Mouse (Mus musculus) heart, adult 2 months (tissue): Measurements from ENCODE around the gene Rabl6. TPM values are rescaled to one million over a fixed set of nuclear protein-coding genes. Genes with fewer than 3 reads are reported as not detected.

Experiments used
- DNase-seq, 2 experiments: peaks; one replicate each; pipeline ENCODE4 v3.0.0; 2021
- H3K27ac ChIP-seq: fragments of 200-600 bp; 2 replicates; pipeline ENCODE4 v1.8.1; 2022
- H3K27me3 ChIP-seq: fragments of 200-500 bp; 2 replicates; pipeline ENCODE4 v1.6.1; 2012; ENCODE audit warnings: mild to moderate bottlenecking, low read length, inconsistent platforms, mixed read lengths; ENCODE audit not compliant: control insufficient read depth, insufficient read depth
- H3K36me3 ChIP-seq: fragments of 200-500 bp; 2 replicates; pipeline ENCODE4 v1.6.1; 2012; ENCODE audit warnings: low read length, inconsistent platforms; ENCODE audit not compliant: control insufficient read depth, insufficient read depth
- H3K4me1 ChIP-seq: fragments of 200-500 bp; 2 replicates; pipeline ENCODE4 v1.6.1; 2011; ENCODE audit warnings: low read length; ENCODE audit not compliant: control insufficient read depth, insufficient read depth
- H3K4me3 ChIP-seq: fragments of 200-600 bp; 2 replicates; pipeline ENCODE4 v1.8.1; 2022
- H3K79me2 ChIP-seq: fragments of 200-500 bp; replicated peaks from 2 replicates; pipeline ENCODE4 v1.6.1; 2012; ENCODE audit warnings: mild to moderate bottlenecking, inconsistent platforms, low read length, moderate library complexity, mixed read lengths; ENCODE audit not compliant: control insufficient read depth, insufficient read depth
- H3K9ac ChIP-seq: fragments of 200-500 bp; 2 replicates; pipeline ENCODE4 v1.6.1; 2012; ENCODE audit warnings: low read depth, mild to moderate bottlenecking, control low read depth, inconsistent platforms, low read length, mixed read lengths
- CTCF ChIP-seq: fragments of 200-600 bp; IDR thresholded peaks from 2 replicates; pipeline ENCODE4 v1.8.1; 2022; ENCODE audit warnings: antibody characterized with exemption, mild to moderate bottlenecking, moderate library complexity
- EP300 ChIP-seq: fragments of 200-500 bp; IDR thresholded peaks from 2 replicates; pipeline ENCODE4 v1.6.1; 2011; ENCODE audit warnings: low read depth, low read length, control low read depth; ENCODE audit not compliant: insufficient read depth
- POLR2A ChIP-seq: fragments of 200-500 bp; IDR thresholded peaks from 2 replicates; pipeline ENCODE4 v1.6.1; 2011; ENCODE audit warnings: mild to moderate bottlenecking, low read depth, low read length, control low read depth; ENCODE audit not compliant: insufficient read depth
- WGBS: fragments of 180-500 bp; shearing (Covaris S2); methylation state at CpG from one replicate; pipeline ENCODE4 v1.1.7; 2018; 5-methylcytosine and 5-hydroxymethylcytosine counted together
- intact Hi-C: fragments of 180-260 bp; cut with DNase I; formaldehyde crosslinking; loops from one replicate; pipeline ENCODE4 v1.15.1; 2025
- long read RNA-seq: library from polyadenylated mRNA; stranded (forward); transcript quantifications from one replicate; pipeline ENCODE4 v2.0.0, GENCODE M21; 2021
- polyA plus RNA-seq: library from polyadenylated mRNA; depleted of rRNA; stranded (reverse); fragments of >200 nt; gene quantifications from 2 replicates; pipeline ENCODE4 v1.2.3, GENCODE M21; 2012; rRNA removed
- total RNA-seq, 2 experiments: library from RNA; stranded (reverse); gene quantifications; 2 replicates each; pipeline ENCODE4 v1.2.3; 2021

Rabl6 gene
- 10 to 100 TPM; 61.2 to 65.3 TPM for total RNA-seq
- polyA plus RNA-seq: 48.8 and 56.0 TPM in 2 replicates
- long read RNA-seq, transcript Rabl6-201 (15 exons, 3,230 nt): major isoform, 33 of 60 reads
- long read RNA-seq, partial matches to known transcripts: 22 of 60 reads
- long read RNA-seq, other reads (novel, unspliced or antisense): 5 of 60 reads

DNA sequence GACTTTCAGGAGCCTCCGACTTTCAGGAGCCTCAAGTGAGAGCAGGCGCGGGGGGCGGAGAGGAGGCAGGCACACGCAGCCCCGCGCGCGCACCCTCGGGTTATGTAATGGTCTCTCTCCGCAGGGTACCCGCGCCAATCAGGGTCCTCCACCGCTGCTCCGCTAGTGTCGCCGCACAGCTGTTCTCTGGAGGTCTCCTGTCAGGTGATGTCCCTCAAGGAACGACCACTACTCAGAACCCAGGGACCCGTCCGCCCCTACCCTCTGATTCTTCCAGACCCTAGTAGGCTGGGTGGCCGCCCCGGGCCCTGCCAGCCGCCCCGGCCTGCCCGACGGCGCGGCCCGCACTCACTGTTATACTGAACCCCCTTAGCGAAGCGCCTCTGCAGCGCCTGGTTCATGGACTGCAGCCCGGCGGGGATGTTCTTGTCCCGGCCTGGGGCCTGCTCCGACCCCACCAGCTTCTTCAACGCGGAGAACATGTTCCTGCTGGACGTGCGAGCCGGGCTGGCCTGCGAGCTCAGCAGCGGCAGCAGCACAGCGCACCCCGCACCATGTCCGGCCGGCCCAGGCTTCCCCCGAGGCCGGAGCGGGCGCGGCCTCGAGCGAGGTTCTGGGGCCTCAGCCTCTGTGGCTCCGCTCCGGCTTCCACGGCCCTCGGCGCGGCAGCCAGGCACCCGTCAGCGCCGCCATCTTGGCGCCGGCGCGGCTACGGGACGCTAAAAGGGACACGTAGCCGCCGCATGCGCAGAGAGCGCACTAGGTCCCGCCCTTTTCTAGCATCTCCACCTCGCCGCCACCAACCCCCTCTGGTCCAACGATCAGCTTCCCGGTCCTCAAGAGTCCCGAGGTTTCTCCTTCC, at the start of gene Rabl6:
Gene Rabl6, minus strand, starts transcription at position 761 of the 862 bp plus-strand sequence.
- DNase-seq: peak; percentile 93 to 95
- Histone ChIP-seq H3K27me3 (no peaks in the 10 kb centered on the region), H3K27ac (peak within 1 kb of the TSS; percentile 93), H3K4me3 (peak within 1 kb of the TSS; percentile 93), H3K4me1 (peaks cover 6% of the 10 kb centered on the region), H3K9ac (peak within 1 kb of the TSS; percentile 85), H3K36me3 (peaks cover 7% of the 10 kb centered on the region; the same call in 1 of the 2 replicates), H3K79me2 (peaks cover 4% of the 10 kb centered on the region)
- under 1% methylated on average over 80 of the region's 80 CpGs for WGBS
- intact Hi-C loops: no loop called here
- no peak for TF ChIP-seq CTCF
- TF ChIP-seq EP300: 0 out of 2 replicates have a peak, but pooled peaks have one; percentile 19
- peak; percentile 70; the same call in 1 of the 2 replicates for TF ChIP-seq POLR2A

DNA sequence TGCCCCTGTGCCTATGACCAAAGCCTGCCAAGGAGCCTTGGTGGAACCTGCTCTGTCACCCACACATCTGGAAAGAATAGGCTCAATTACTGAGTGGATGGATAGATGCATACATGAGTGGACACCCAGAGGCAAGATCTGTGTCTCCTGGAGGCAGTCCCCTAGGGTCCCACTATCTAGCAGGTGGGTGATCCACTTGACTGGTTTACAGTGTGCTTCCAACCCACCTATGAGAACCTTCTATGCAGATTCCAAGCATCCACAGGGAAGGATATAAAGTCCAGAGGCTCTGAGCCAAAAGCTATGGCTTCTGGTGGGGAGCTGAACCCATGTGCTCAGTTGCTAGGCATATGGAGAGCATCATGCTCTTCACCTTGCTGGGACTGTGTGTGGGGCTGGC, 49.3 kb upstream of the Rabl6 start, which contains the start of gene Lcn5:
Gene Lcn5, plus strand, starts transcription at position 301 of the 400 bp plus-strand sequence.
- H3K4me1 ChIP-seq: peaks cover 6% of the 10 kb centered on the region; the same call in 1 of the 2 replicates
- no peak for TF ChIP-seq EP300
- no peak for TF ChIP-seq POLR2A
- TF ChIP-seq CTCF: no peak
- H3K27ac ChIP-seq: peak within 1 kb of the TSS; percentile 17; the same call in 1 of the 2 replicates
- H3K36me3 ChIP-seq: no peaks in the 10 kb centered on the region
- H3K79me2 ChIP-seq: no peaks in the 10 kb centered on the region
- H3K27me3 ChIP-seq: no peaks in the 10 kb centered on the region
- H3K9ac ChIP-seq: no peak within 1 kb of the TSS
- intact Hi-C loops: no loop called here
- no peak within 1 kb of the TSS for H3K4me3 ChIP-seq
- no peak for DNase-seq

DNA sequence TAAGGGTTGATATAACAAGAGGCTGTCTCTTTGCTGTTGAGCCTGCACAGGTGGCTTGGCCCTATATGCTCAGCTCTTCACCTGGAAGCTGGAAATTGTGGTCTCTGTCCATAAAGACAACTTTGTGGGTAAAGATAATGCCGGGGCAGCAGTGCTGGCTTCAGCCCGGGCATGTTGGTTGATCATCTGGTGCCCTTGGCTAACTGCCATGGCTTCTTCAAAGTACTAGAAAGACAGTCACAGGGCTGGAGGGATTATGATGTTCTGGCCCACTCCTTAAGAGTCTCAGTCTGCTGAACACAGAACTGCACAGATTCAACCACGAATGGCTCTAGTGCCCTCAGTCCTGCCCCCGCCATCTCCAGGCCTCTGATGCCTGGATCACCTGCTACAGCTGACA, 48.9 kb upstream of the Rabl6 start:
- intact Hi-C loops: no loop called here
- Histone ChIP-seq H3K27ac (peak overlapping the region; percentile 17; the same call in 1 of the 2 replicates), H3K9ac (no peak overlapping the region), H3K27me3 (no peaks in the 10 kb centered on the region), H3K36me3 (no peaks in the 10 kb centered on the region), H3K79me2 (no peaks in the 10 kb centered on the region), H3K4me1 (peaks cover 6% of the 10 kb centered on the region; the same call in 1 of the 2 replicates), H3K4me3 (no peak overlapping the region)
- no peak for DNase-seq
- TF ChIP-seq EP300: no peak
- no peak for TF ChIP-seq CTCF
- TF ChIP-seq POLR2A: no peak
- WGBS: 54% methylated on average over 4 of the region's 4 CpGs

DNA sequence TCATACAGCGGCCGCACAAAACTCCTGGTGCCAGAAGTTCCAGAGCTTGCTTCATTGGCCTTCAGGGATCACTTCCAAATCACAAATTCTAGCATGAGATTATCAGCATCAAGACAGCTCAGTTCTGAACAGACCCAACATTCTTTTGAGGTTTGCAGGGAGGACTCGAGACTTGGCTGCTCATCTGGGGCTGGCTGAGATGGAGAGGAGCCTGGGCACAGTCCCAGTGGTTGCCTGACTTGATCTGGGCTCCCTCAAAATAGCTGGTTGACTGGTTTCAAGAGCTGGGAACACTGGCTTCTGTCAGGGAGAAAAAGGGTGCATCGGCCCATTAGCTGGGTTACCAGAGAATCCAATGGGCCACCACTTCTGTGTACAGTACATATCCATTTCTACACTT, 48.4 kb upstream of the Rabl6 start:
- no peak for TF ChIP-seq POLR2A
- no peak for TF ChIP-seq CTCF
- no peak for TF ChIP-seq EP300
- DNase-seq: peak; percentile 40 to 67
- 47% methylated on average over 4 of the region's 4 CpGs for WGBS

DNA sequence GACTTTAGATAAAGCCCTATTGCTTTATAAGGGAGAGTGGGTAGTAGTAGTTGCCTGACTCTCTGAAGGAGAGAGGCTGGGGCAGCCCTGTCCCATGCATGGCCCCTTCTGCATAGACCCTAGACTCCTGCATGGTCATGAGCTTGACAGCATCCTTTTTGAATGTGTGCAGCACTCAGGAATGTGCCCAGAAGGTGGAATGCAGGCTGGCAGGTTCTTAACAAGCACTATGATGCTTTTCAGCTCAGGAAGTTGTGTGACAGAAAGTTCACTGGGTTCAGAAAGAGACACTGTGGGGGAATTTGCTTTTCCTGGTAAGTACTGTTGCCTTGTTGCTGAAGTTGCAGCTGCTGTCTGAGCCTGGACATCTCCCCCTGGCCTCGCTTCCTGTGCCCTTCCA, 46.2 kb upstream of the Rabl6 start:
- Histone ChIP-seq H3K4me3 (no peak overlapping the region), H3K9ac (no peak overlapping the region), H3K4me1 (peaks cover 3% of the 10 kb centered on the region; the same call in 1 of the 2 replicates), H3K36me3 (no peaks in the 10 kb centered on the region), H3K79me2 (no peaks in the 10 kb centered on the region), H3K27me3 (no peaks in the 10 kb centered on the region), H3K27ac (no peak overlapping the region)
- TF ChIP-seq EP300 (no peak), CTCF (no peak)
- intact Hi-C loops: no loop called here
- 53% methylated on average over 1 of the region's 1 CpGs for WGBS
- no peak for DNase-seq

More for the DNA sequence above, 48.4 kb upstream of the Rabl6 start:
- Histone ChIP-seq H3K4me3 (no peak overlapping the region), H3K4me1 (peaks cover 6% of the 10 kb centered on the region; the same call in 1 of the 2 replicates), H3K36me3 (no peaks in the 10 kb centered on the region), H3K27ac (peak overlapping the region; percentile 17; the same call in 1 of the 2 replicates), H3K9ac (no peak overlapping the region), H3K27me3 (no peaks in the 10 kb centered on the region), H3K79me2 (no peaks in the 10 kb centered on the region)
- intact Hi-C loops: no loop called here
